Mouse (Mus musculus): ENCODE results near the gene Kif6. TPM values are rescaled to one million over a fixed set of nuclear protein-coding genes. Genes with fewer than 3 reads are reported as not detected.

Kif6 gene
- polyA plus RNA-seq, 1 experiment from 2014 or later, result 2.5 TPM

DNA sequence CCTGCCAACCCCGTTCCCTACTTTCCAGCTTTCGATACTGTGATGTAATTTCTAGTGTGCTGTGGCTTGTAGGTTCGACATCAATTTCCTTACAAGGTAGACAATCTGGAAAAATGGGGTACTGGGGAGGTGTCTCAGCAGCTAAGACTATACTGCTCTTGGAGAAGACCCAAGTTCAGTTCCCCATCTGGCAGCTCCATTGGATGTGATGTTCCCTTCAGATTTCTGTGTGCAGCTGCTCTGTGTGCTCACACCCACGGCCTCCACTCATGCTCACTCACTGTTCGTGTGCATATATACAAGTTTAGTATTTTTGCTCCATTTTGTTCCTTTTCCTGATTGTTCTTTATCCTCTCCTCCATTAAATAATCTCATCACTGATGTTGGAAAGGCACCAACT, 51.8 kb downstream of the Kif6 start:
- no peak overlapping the region for H3K4me2 ChIP-seq
- 86% methylated on average over 5 of the region's 5 CpGs for WGBS

DNA sequence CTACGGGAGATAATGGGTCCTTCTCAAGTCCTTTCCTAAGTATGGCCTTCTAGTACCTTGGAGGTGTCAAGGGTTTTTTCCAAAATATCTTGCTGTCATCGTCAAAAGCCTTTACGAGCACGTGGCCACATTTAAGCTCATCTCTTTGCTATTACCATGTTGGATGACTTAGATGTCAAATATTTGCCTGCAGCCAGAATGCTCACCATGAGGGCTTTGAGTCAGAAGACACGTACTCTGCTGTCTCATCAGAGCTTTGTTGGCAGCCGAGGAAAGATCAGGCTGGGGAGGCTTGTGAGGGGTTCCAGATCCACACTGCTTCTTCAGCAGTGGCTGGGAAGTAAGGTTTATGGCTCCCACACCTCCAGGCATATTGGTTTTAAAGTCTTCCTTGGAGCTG, 53.4 kb downstream of the Kif6 start:
- Histone ChIP-seq H3K4me2 (no peak overlapping the region), H3K36me3 (no peaks in the 10 kb centered on the region), H3K4me3 (no peak overlapping the region), H3K27ac (ENCODE audit: poor library complexity, severe bottlenecking) (no peak overlapping the region), H3K9ac (no peak overlapping the region), H3K4me1 (replicated peaks) (0 out of 2 replicates have a peak, but pooled peaks cover 6% of the 10 kb centered on the region), H3K9me3 (replicated peaks) (no peaks in the 10 kb centered on the region; the same call in 1 of the 2 replicates), H3K27me3 (replicated peaks) (no peaks in the 10 kb centered on the region)
- 73% methylated on average over 6 of the region's 6 CpGs for WGBS
- no peak for ATAC-seq (ENCODE audit: insufficient number of reproducible peaks, low FRiP score)

More for the DNA sequence above, 51.8 kb downstream of the Kif6 start:
- Histone ChIP-seq H3K9ac (no peak overlapping the region), H3K4me3 (no peak overlapping the region), H3K4me1 (replicated peaks) (0 out of 2 replicates have a peak, but pooled peaks cover under 1% of the 10 kb centered on the region), H3K36me3 (no peaks in the 10 kb centered on the region), H3K27ac (ENCODE audit: poor library complexity, severe bottlenecking) (no peak overlapping the region), H3K9me3 (replicated peaks) (no peaks in the 10 kb centered on the region; the same call in 1 of the 2 replicates), H3K27me3 (replicated peaks) (no peaks in the 10 kb centered on the region)
- no peak for ATAC-seq (ENCODE audit: insufficient number of reproducible peaks, low FRiP score)

DNA sequence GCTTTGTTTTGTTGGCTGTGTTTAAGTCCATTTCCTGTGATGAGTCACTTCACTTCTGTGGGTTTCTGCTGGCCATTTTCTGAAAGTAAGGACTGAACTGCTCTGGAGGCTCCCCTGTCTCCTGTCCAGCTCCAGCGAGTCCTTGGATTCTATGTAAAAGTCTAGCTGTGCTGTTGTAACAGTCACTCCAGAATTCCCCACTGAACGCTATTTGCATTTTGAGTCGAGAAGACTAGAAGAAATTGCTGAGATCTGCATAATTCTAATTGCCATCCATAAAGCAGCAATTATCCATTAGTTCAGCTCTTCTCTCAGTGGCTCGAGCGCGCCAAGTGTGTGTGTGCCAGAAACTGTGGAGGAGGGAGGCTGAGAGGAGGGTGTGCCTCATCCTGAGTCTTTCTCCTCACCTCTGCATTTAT, 57.0 kb downstream of the Kif6 start:
- Histone ChIP-seq H3K27me3 (replicated peaks) (no peaks in the 10 kb centered on the region), H3K27ac (ENCODE audit: poor library complexity, severe bottlenecking) (no peak overlapping the region), H3K4me1 (replicated peaks) (0 out of 2 replicates have a peak, but pooled peaks cover 6% of the 10 kb centered on the region), H3K9me3 (replicated peaks) (peaks cover 4% of the 10 kb centered on the region), H3K4me3 (no peak overlapping the region), H3K9ac (no peak overlapping the region), H3K4me2 (no peak overlapping the region), H3K36me3 (no peaks in the 10 kb centered on the region)
- ATAC-seq (ENCODE audit: insufficient number of reproducible peaks, low FRiP score), result no peak
- 77% methylated on average over 6 of the region's 6 CpGs for WGBS

DNA sequence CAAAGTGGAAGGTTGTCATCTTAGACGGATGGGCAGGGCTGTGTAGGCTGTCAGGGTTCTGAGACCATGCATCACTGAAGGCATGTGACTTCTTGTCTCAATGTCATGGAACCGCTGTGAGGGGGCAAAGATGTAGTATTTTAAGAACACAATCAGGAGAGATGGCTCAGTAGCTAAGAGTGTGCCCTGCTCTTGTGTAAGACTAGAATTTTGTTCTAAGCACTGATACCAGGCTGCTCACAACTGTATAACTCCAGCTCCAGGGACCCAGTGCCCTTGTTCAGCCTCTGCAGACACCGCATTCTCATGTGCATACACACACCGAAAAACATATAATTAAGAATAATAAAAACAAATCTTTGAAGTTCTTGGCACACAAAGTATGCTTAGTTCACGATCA, 57.5 kb downstream of the Kif6 start:
- no peak for ATAC-seq (ENCODE audit: insufficient number of reproducible peaks, low FRiP score)
- Histone ChIP-seq H3K36me3 (no peaks in the 10 kb centered on the region), H3K9ac (no peak overlapping the region), H3K4me2 (no peak overlapping the region), H3K4me3 (no peak overlapping the region), H3K27ac (ENCODE audit: poor library complexity, severe bottlenecking) (no peak overlapping the region), H3K27me3 (replicated peaks) (no peaks in the 10 kb centered on the region), H3K9me3 (replicated peaks) (peaks cover 4% of the 10 kb centered on the region), H3K4me1 (replicated peaks) (0 out of 2 replicates have a peak, but pooled peaks cover 6% of the 10 kb centered on the region)
- 71% methylated on average over 5 of the region's 5 CpGs for WGBS

DNA sequence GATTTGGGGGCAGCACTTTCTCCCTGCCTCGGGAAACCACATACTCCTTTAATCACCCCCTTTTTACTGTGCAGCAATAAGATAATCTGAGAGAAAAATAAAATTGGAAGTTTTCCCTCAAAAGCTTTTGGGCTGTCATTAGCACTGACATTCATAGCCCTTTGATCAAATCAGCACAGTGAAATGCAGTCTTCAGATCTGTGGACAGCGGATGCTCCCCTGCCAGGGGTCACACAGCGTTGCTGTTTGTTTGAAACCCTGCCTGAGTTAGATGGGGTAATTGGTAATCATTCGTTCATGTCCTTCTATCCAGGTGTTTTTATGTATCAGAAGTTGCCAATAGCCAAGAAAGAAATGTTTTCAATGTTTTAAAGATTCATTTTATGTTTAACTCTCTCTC, 60.7 kb downstream of the Kif6 start:
- 72% methylated on average over 4 of the region's 4 CpGs for WGBS
- ATAC-seq (ENCODE audit: insufficient number of reproducible peaks, low FRiP score), result no peak
- no peaks in the 10 kb centered on the region for H3K27me3 ChIP-seq (replicated peaks)
- no peaks in the 10 kb centered on the region for H3K36me3 ChIP-seq
- H3K4me1 ChIP-seq (replicated peaks), result 0 out of 2 replicates have a peak, but pooled peaks cover 6% of the 10 kb centered on the region
- peaks cover 4% of the 10 kb centered on the region for H3K9me3 ChIP-seq (replicated peaks)
- no peak overlapping the region for H3K9ac ChIP-seq
- H3K4me3 ChIP-seq, result no peak overlapping the region
- H3K4me2 ChIP-seq, result no peak overlapping the region
- no peak overlapping the region for H3K27ac ChIP-seq (ENCODE audit: poor library complexity, severe bottlenecking)

DNA sequence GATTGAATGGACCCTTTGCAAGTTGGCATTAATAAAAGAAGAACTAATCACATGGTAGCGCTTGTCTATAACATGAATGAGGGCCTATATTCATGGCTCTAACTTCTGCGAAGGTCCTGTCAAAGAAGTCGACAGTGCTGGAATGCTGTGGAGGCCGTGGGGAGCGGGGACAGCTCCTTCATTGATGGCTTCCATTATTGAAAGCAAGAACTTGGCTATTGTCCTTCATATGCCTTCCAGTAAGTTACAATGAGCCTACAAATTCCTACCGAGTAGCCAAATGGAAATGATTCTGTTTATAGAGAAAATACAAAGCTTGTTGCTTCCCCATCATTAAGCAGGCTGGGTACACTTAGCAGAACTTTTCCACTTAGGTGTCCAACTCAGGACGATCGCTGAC, 66.5 kb downstream of the Kif6 start:
- Histone ChIP-seq H3K9me3 (replicated peaks) (0 out of 2 replicates have a peak, but pooled peaks cover 2% of the 10 kb centered on the region), H3K4me1 (replicated peaks) (peaks cover 15% of the 10 kb centered on the region), H3K4me2 (no peak overlapping the region), H3K9ac (no peak overlapping the region), H3K27ac (ENCODE audit: poor library complexity, severe bottlenecking) (no peak overlapping the region), H3K4me3 (no peak overlapping the region), H3K36me3 (no peaks in the 10 kb centered on the region), H3K27me3 (replicated peaks) (no peaks in the 10 kb centered on the region)
- WGBS, result 76% methylated on average over 8 of the region's 8 CpGs
- no peak for ATAC-seq (ENCODE audit: insufficient number of reproducible peaks, low FRiP score)

DNA sequence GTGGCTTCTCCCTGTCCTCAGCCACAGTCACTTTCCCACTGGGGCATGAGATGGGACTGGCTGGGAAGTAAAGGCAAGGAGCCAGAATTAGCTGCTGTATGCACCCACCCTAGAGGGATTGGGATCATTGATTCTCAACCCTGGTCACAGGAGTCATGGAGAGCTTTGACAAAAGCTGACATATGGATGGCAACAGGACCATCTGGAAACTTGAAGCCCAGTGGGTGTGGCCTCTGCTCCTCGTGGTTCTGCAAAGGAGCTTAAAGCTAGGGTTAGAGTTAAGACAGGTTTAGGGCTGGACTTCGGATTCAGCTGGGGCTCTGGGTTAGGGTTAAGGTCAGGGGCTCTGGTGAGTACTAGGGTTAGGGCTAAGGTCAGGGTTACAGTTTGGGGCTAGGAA, 69.2 kb downstream of the Kif6 start:
- Histone ChIP-seq H3K4me2 (no peak overlapping the region), H3K4me1 (replicated peaks) (peaks cover 15% of the 10 kb centered on the region), H3K27me3 (replicated peaks) (no peaks in the 10 kb centered on the region), H3K9me3 (replicated peaks) (peaks cover 5% of the 10 kb centered on the region; the same call in 1 of the 2 replicates), H3K9ac (no peak overlapping the region), H3K36me3 (no peaks in the 10 kb centered on the region), H3K27ac (ENCODE audit: poor library complexity, severe bottlenecking) (no peak overlapping the region), H3K4me3 (no peak overlapping the region)
- ATAC-seq (ENCODE audit: insufficient number of reproducible peaks, low FRiP score), result no peak
- 22% methylated on average over 2 of the region's 2 CpGs for WGBS

DNA sequence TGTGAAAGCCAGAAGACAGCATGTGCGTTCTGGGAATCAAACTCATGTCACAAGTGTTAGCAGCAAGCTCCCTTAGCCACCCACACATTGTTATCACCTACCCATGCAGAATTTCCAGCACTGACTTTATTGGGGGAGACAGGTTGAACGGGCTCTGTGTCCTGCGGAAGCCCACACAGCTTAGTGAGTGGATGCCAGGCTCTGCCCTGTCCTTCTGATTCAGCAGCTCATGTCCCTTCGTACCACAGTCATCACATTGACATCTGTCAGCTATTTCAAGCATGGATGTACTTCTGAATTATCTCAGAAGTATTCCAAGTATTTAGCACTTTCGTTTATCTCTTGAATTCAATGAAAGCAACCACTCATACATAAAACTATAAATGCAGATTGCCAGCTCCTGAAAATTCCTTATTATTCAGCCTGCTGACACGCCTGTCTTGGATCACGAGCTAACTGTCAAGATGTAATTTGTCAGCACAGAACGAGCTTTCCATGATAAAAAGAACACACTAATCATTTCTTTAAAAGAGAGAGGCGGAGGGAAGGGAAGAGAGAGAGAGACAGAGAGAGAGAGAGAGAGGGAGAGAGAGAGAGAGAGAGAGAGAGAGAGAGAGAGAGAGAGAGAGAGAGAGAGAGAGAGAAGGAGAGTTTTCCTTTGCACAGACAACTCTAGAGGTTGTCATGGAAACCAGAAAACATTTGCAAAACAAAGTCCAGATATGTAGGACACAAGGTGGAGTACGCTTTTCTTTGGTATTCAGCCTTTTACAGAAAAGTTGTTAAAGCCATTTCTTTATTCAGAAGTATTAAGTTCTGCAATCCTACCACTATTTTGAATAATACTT, 75.9 kb downstream of the Kif6 start:
- Histone ChIP-seq H3K4me3 (no peak overlapping the region), H3K36me3 (no peaks in the 10 kb centered on the region), H3K27me3 (replicated peaks) (no peaks in the 10 kb centered on the region), H3K9ac (no peak overlapping the region), H3K4me2 (peak overlapping the region; percentile 32), H3K9me3 (replicated peaks) (peaks cover 3% of the 10 kb centered on the region; the same call in 1 of the 2 replicates), H3K4me1 (replicated peaks) (peaks cover 13% of the 10 kb centered on the region), H3K27ac (ENCODE audit: poor library complexity, severe bottlenecking) (peak overlapping the region; percentile 66)
- 23% methylated on average over 10 of the region's 10 CpGs for WGBS
- ATAC-seq (ENCODE audit: insufficient number of reproducible peaks, low FRiP score), result 0 out of 2 replicates have a peak, but pooled peaks have one; percentile 33

DNA sequence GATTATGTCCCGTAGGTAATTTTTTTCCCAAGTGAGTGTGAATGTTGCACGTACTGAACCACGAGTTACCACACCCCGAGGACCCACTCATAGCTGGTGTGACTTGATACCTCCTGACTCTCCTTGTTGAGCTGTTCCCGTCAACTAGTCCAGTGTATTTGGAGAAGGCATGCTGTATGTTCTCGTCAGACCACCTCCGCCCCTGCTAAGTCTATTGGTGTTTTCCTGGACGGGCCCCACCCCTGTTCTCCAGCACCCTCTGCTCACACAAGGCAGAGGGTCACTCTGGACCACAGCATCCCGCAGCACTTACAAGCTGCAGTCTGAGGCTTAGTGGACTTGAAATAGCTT, 76.5 kb downstream of the Kif6 start:
- Histone ChIP-seq H3K4me3 (no peak overlapping the region), H3K27ac (ENCODE audit: poor library complexity, severe bottlenecking) (peak overlapping the region; percentile 66), H3K36me3 (no peaks in the 10 kb centered on the region), H3K9me3 (replicated peaks) (peaks cover 3% of the 10 kb centered on the region; the same call in 1 of the 2 replicates), H3K9ac (no peak overlapping the region), H3K4me1 (replicated peaks) (peaks cover 13% of the 10 kb centered on the region), H3K27me3 (replicated peaks) (no peaks in the 10 kb centered on the region), H3K4me2 (peak overlapping the region; percentile 28; the same call in 1 of the 2 replicates)
- 43% methylated on average over 9 of the region's 9 CpGs for WGBS
- peak; percentile 29; the same call in 1 of the 2 replicates for ATAC-seq (ENCODE audit: insufficient number of reproducible peaks, low FRiP score)

DNA sequence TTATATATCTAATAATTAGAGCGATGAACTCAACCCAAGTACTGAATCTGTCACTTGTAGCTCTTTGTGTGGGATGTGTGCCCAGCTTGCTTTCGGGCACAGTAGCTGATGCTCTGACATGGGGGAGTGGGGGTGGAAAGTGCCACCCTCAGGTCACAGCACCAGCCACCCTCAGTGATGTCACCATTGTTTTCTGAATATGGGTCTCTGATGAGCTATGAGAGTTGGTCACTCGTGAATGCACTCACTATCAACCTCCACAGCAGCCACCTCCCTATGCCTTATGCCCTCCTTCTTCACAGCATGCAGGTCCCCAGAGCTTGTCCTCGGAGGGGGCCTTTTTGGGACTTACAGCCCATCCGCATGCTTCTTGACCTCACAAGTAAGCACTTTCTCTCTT, 78.3 kb downstream of the Kif6 start:
- Histone ChIP-seq H3K4me3 (no peak overlapping the region), H3K36me3 (no peaks in the 10 kb centered on the region), H3K27me3 (replicated peaks) (no peaks in the 10 kb centered on the region), H3K4me2 (no peak overlapping the region), H3K27ac (ENCODE audit: poor library complexity, severe bottlenecking) (no peak overlapping the region), H3K9me3 (replicated peaks) (no peaks in the 10 kb centered on the region), H3K9ac (no peak overlapping the region), H3K4me1 (replicated peaks) (peaks cover 13% of the 10 kb centered on the region)
- WGBS, result 79% methylated on average over 5 of the region's 5 CpGs
- no peak for ATAC-seq (ENCODE audit: insufficient number of reproducible peaks, low FRiP score)

DNA sequence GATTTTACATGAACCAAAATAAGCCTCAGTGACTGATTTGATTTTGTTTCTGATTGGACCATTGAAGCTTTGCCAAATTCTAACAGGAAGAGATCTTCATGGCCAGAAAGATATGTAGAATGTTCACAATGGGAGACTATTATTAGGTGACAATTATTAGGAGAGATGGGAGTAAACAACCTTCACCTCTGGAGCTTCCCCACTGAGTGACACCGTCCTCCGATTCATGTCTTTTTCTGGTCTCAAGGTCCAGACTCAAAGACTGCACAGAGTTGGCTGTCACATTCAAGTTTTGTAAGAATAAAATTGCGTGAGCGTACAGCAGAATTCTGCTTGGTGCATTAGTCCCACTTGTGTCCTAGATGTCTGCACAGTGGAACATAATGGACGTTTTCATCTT, 82.3 kb downstream of the Kif6 start:
- no peak overlapping the region for H3K4me2 ChIP-seq
- 83% methylated on average over 5 of the region's 5 CpGs for WGBS
- 0 out of 2 replicates have a peak, but pooled peaks cover under 1% of the 10 kb centered on the region for H3K4me1 ChIP-seq (replicated peaks)
- H3K36me3 ChIP-seq, result no peaks in the 10 kb centered on the region
- H3K9me3 ChIP-seq (replicated peaks), result no peaks in the 10 kb centered on the region
- ATAC-seq (ENCODE audit: insufficient number of reproducible peaks, low FRiP score), result no peak
- no peak overlapping the region for H3K9ac ChIP-seq
- H3K27ac ChIP-seq (ENCODE audit: poor library complexity, severe bottlenecking), result no peak overlapping the region
- no peaks in the 10 kb centered on the region for H3K27me3 ChIP-seq (replicated peaks)
- no peak overlapping the region for H3K4me3 ChIP-seq
